Mouse (Mus musculus) embryonic facial prominence, embryonic 14.5 days (tissue): ENCODE measurements at regions not wholly inside any gene's neighbourhood (a gene's known extent, or its start where the extent isn't known, plus 50 kb on each side); places are given as distances from the start of the nearest gene placed in this dataset.
A peak's percentile ranks its signal among the peaks of the same experiment; 100 is the strongest.

ENCODE experiments used
- ATAC-seq: fragments of 200-750 bp; cut with Nextera tagmentation; 2 replicates; pipeline ENCODE4 v1.8.0; 2017; ENCODE audit warnings: low read depth, moderate number of reproducible peaks, moderate TSS enrichment
- DNase-seq: peaks from one replicate; pipeline ENCODE4 v3.0.0-alpha.2; 2015; ENCODE audit warnings: low spot score
- H3K27ac ChIP-seq: fragments of 300-500 bp; sonication (generic); replicated peaks from 2 replicates; pipeline ENCODE4 v1.5.1; 2014; ENCODE audit warnings: low read depth, mild to moderate bottlenecking, low read length, moderate library complexity
- H3K27me3 ChIP-seq: fragments of 300-500 bp; sonication (generic); replicated peaks from 2 replicates; pipeline ENCODE4 v1.6.1; 2014; ENCODE audit warnings: low read length; ENCODE audit not compliant: control insufficient read depth, insufficient read depth
- H3K36me3 ChIP-seq: fragments of 300-500 bp; sonication (generic); 2 replicates; pipeline ENCODE4 v1.6.1; 2014; ENCODE audit warnings: low read length, mixed read lengths; ENCODE audit not compliant: control insufficient read depth, insufficient read depth
- H3K4me1 ChIP-seq: fragments of 300-500 bp; sonication (generic); 2 replicates; pipeline ENCODE4 v1.6.1; 2014; ENCODE audit warnings: antibody characterized with exemption, low read length; ENCODE audit not compliant: control insufficient read depth, insufficient read depth
- H3K4me2 ChIP-seq: fragments of 300-500 bp; sonication (generic); 2 replicates; pipeline ENCODE4 v1.6.1; 2014; ENCODE audit warnings: low read depth, mild to moderate bottlenecking, low read length, moderate library complexity, mixed read lengths
- H3K4me3 ChIP-seq: fragments of 300-500 bp; sonication (generic); 2 replicates; pipeline ENCODE4 v1.5.1; 2014; ENCODE audit warnings: low read depth, mild to moderate bottlenecking, low read length
- H3K9ac ChIP-seq: fragments of 300-500 bp; sonication (generic); 2 replicates; pipeline ENCODE4 v1.6.1; 2014; ENCODE audit warnings: low read depth, mild to moderate bottlenecking, low read length, moderate library complexity, mixed read lengths
- H3K9me3 ChIP-seq: fragments of 300-500 bp; sonication (generic); 2 replicates; pipeline ENCODE4 v1.6.1; 2016; ENCODE audit warnings: low read length; ENCODE audit not compliant: control insufficient read depth
- WGBS: fragments of 180-500 bp; shearing (Covaris S2); extraction: QIAGEN DNeasy Blood & Tissue Kit; methylation state at CpG from one replicate; pipeline ENCODE4 v1.1.7; 2014; 5-methylcytosine and 5-hydroxymethylcytosine counted together

DNA sequence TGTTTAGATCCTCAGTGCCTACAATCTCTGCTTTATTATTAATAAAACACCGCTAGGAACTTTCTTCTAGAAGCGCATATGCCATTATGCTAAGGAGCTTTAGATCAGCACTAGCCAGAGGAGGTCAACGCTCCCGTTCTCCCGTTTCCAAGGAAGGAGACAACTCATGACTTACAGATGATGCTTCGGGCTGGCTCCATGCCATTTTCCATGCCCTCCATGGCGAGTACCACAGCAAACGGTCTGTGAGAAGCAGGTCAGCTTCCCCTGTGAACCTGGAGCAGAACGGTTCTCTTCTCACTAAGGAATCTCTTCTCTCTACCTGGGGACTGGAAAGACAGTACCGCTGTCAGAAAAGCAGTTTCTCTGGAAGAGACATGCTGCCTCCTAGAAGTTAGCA lies 559.8 kb downstream of the Tox3 start:
- peaks cover 12% of the 10 kb centered on the region for H3K27me3 ChIP-seq
- no peak overlapping the region for H3K4me3 ChIP-seq
- no peak overlapping the region for H3K4me2 ChIP-seq
- H3K27ac ChIP-seq, result no peak overlapping the region
- no peaks in the 10 kb centered on the region for H3K36me3 ChIP-seq
- H3K9me3 ChIP-seq, result no peaks in the 10 kb centered on the region
- ATAC-seq (no peak), DNase-seq (no peak)
- WGBS, result 75% methylated on average over 10 of the region's 10 CpGs
- no peaks in the 10 kb centered on the region for H3K4me1 ChIP-seq
- H3K9ac ChIP-seq, result no peak overlapping the region

DNA sequence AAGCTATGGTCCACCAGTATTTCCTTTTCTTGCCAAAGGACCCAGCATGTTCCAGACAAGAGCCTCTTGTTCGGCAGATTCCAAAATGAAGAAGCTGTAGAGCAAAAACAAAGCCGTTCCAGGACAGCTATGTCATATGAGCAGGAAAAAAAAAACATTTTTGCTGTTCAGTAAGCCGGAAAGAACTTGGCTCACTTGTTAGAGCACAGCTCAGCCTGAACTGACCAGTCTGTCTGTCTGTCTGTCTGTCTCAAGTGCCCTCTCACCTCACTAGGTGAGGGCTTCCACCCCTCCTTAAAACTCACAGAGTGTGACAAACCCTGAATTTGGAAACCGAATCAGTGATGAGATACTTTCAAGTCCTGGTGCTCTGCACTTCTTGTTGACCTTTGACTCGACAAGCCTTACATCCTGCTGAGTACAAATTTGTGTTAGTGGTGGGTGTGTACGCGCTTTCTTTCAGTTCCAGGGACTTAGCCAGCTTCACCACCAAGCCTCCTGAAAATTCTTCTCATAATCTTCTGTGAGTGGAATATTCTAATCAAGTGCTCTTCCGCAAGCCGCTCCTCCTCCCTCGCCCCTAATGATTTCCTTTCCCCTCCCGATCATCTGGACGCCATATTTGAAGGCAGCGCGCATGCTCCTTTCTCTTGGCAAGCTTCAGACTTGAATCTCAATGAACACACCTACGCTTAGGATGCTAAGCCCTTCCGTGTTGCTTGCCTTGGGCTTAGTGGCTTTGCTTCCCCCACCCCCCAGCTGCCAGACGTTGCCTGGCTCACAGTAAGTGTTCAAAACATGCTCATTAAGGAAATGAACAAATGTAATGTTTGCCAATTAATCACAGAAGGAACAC lies 560.9 kb downstream of the Tox3 start:
- Histone ChIP-seq H3K4me1 (no peaks in the 10 kb centered on the region), H3K9me3 (no peaks in the 10 kb centered on the region), H3K27me3 (peaks cover 14% of the 10 kb centered on the region), H3K36me3 (no peaks in the 10 kb centered on the region), H3K4me3 (no peak overlapping the region), H3K27ac (no peak overlapping the region), H3K9ac (no peak overlapping the region), H3K4me2 (no peak overlapping the region)
- ATAC-seq, result no peak
- WGBS, result 57% methylated on average over 17 of the region's 17 CpGs
- peak; percentile 10 for DNase-seq

DNA sequence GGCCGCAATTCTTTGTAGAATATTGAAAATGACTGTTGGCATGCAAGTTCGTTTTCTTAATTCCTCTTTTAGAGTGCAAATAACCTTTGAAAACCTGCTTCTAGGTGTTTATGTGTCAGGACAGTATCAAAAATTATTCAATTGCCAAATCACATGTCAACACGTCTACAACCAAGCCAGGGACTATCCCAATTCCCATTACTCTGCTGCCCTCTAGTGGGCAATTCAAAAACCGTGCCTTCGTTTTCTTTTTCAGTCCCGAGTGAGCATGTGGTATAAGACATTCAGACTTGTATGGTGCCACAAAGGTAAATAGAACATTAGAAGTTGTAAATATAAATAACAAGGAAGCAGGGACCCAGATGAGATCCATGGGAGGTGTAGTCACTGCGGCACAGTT lies 563.1 kb downstream of the Tox3 start:
- H3K27me3 ChIP-seq, result peaks cover 16% of the 10 kb centered on the region
- peak; percentile 66 for DNase-seq
- 16% methylated on average over 7 of the region's 7 CpGs for WGBS
- H3K4me3 ChIP-seq, result no peak overlapping the region
- ATAC-seq, result peak; percentile 62; the same call in 1 of the 2 replicates
- H3K27ac ChIP-seq, result no peak overlapping the region
- H3K9me3 ChIP-seq, result no peaks in the 10 kb centered on the region
- no peaks in the 10 kb centered on the region for H3K4me1 ChIP-seq
- H3K4me2 ChIP-seq, result no peak overlapping the region
- H3K36me3 ChIP-seq, result no peaks in the 10 kb centered on the region
- no peak overlapping the region for H3K9ac ChIP-seq

DNA sequence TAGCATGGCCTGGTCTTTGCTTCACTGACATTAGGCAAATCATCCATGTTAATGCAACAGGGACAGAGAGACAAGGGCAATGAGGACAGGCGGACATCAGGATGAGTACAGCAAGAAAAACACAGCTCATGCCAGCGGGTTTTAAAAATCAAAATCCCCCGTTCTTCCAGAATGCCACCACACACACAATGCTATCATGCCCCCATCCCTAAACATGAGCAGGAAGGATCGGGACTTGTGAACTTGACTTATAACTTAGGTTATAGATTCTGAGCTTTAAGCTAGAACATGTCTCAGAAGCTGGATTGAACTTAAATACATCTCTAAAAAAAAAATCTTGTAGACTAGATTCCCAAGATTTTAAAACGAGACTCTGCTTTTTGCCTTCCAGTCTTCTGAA lies 564.8 kb downstream of the Tox3 start:
- no peak for ATAC-seq
- Histone ChIP-seq H3K4me1 (no peaks in the 10 kb centered on the region), H3K36me3 (no peaks in the 10 kb centered on the region), H3K27me3 (peaks cover 16% of the 10 kb centered on the region), H3K9ac (no peak overlapping the region), H3K4me2 (no peak overlapping the region), H3K27ac (no peak overlapping the region), H3K9me3 (no peaks in the 10 kb centered on the region), H3K4me3 (no peak overlapping the region)
- DNase-seq, result no peak
- WGBS, result 79% methylated on average over 5 of the region's 5 CpGs

DNA sequence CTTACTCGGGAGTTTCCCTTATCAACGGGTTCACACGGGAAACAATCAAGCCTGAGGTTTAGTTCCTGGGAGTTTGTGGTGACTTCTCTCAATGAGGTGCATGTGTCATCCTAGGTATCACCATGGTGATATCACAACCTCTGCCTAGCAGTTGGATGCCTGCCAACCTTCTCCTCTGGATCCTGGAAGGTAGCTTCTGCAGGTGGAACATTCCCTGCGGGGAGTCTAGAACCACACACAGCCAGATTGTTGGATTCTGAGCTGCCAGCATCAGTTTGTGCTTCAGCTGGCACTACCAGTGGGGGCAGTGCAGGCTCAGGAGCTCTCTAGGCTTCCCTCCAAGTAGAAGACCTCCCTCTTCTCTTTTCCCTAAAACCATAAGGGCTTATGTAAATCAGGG lies 581.8 kb downstream of the Tox3 start:
- Histone ChIP-seq H3K9ac (no peak overlapping the region), H3K4me3 (no peak overlapping the region), H3K27me3 (no peaks in the 10 kb centered on the region), H3K36me3 (no peaks in the 10 kb centered on the region), H3K27ac (no peak overlapping the region), H3K4me1 (peaks cover 3% of the 10 kb centered on the region; the same call in 1 of the 2 replicates), H3K4me2 (no peak overlapping the region), H3K9me3 (no peaks in the 10 kb centered on the region)
- 63% methylated on average over 4 of the region's 4 CpGs for WGBS
- no peak for ATAC-seq
- DNase-seq, result no peak

DNA sequence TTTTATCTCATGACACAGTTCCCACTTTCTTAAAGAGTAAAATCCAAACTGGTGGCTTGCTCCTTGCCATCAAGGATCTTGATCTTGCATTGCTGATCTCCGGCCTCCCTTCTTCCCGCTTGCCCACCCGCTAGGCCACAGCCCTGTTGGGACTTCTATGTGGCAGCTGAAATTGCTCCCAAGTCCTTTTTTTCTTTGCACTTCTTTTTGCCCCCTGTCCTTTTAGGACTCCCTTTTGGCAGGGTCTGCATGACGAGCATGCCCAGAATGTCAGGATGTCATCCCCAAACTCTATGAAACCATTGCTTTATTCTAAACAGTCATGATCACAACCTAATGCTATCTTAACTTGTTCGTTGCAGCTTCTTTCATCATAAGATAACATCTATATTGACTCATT lies 588.6 kb downstream of the Tox3 start:
- H3K4me3 ChIP-seq, result no peak overlapping the region
- no peak for DNase-seq
- H3K36me3 ChIP-seq, result no peaks in the 10 kb centered on the region
- H3K4me2 ChIP-seq, result no peak overlapping the region
- 88% methylated on average over 5 of the region's 5 CpGs for WGBS
- H3K9me3 ChIP-seq, result no peaks in the 10 kb centered on the region
- H3K4me1 ChIP-seq, result no peaks in the 10 kb centered on the region
- H3K27ac ChIP-seq, result no peak overlapping the region
- H3K9ac ChIP-seq, result no peak overlapping the region
- no peak for ATAC-seq
- no peaks in the 10 kb centered on the region for H3K27me3 ChIP-seq

DNA sequence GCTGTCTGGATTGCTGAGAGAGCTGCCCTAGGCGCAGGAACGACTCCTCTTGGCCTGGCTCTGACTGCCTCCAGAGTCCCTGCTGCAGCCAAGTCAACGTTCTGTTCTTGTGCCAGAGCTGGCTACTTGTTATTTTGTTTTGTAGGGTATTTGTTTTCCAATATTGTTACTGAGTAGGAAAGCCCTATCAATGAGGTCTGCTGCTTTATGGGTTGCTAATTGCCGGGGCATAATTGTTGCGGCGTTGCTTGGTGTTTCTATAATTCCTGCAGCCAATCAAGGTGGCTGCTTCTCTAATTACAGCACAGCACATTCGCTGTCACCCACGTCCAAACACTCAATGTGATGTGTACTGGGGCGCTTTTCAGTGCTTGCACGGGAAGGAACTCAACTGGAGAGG lies 589.4 kb downstream of the Tox3 start:
- Histone ChIP-seq H3K4me2 (no peak overlapping the region), H3K4me1 (no peaks in the 10 kb centered on the region), H3K27ac (no peak overlapping the region), H3K4me3 (no peak overlapping the region), H3K9ac (no peak overlapping the region), H3K27me3 (no peaks in the 10 kb centered on the region), H3K9me3 (no peaks in the 10 kb centered on the region), H3K36me3 (no peaks in the 10 kb centered on the region)
- 64% methylated on average over 10 of the region's 10 CpGs for WGBS
- DNase-seq, result no peak
- ATAC-seq, result no peak

DNA sequence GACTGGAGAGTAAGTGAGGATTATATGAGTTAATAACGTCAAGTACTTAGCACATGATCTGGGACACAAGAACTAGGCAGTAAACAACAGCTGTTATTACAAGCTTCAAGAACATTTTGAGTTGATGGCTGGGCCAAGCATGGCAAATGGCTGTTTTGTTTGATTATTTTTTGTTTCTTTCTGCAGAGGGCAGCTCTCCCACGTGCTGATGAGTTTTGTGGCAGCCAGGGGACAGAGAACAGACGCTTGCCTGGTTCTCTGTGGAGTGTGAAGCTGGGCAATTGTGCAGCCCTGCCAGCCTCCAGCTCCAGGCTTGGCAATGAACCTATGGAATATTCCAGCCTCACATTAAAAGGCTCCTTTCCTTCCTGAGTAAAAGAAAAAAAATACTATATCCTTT lies 592.2 kb downstream of the Tox3 start:
- Histone ChIP-seq H3K4me2 (no peak overlapping the region), H3K27me3 (no peaks in the 10 kb centered on the region), H3K36me3 (no peaks in the 10 kb centered on the region), H3K4me3 (no peak overlapping the region), H3K27ac (no peak overlapping the region), H3K4me1 (no peaks in the 10 kb centered on the region), H3K9ac (no peak overlapping the region), H3K9me3 (no peaks in the 10 kb centered on the region)
- ATAC-seq, result no peak
- 54% methylated on average over 3 of the region's 3 CpGs for WGBS
- no peak for DNase-seq

DNA sequence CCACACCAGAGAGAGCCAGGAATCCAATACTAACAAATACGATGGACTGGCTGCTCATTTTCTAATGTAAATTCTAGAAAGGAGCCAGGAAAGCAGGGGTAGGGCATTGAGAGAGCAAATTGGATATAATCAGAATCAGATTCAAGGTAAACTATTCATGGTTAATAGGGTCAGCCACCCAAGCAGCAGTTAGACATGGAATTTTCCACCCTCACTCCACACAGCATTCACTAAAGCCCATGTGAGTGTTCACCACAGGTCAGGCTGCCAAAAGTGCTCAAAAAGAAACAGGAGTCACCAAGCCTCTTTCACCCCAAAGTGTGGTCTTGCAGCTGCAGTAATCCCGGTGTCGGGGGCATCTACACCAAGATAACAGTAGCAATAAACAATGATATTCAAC lies 596.9 kb downstream of the Tox3 start:
- Histone ChIP-seq H3K4me3 (no peak overlapping the region), H3K9me3 (no peaks in the 10 kb centered on the region), H3K27me3 (no peaks in the 10 kb centered on the region), H3K9ac (no peak overlapping the region), H3K36me3 (no peaks in the 10 kb centered on the region), H3K27ac (no peak overlapping the region), H3K4me2 (no peak overlapping the region), H3K4me1 (no peaks in the 10 kb centered on the region)
- no peak for DNase-seq
- no peak for ATAC-seq
- 73% methylated on average over 3 of the region's 3 CpGs for WGBS
